Mouse (Mus musculus) CH12.LX (cell line): Measurements from ENCODE around the gene Pla2g4e. TPM values are rescaled to one million over a fixed set of nuclear protein-coding genes. Genes with fewer than 3 reads are reported as not detected.
A peak's percentile ranks its signal among the peaks of the same experiment; 100 is the strongest.

Source experiments
- DNase-seq: peaks from one replicate; pipeline ENCODE4 v3.0.0-alpha.2; 2013; ENCODE audit errors: extremely low read depth
- H3K27ac ChIP-seq: 2 replicates; pipeline ENCODE4 v1.5.1; 2012; ENCODE audit warnings: low read depth, mild to moderate bottlenecking, control low read depth, moderate library complexity; ENCODE audit not compliant: insufficient read depth
- H3K27me3 ChIP-seq: replicated peaks from 2 replicates; pipeline ENCODE3; 2012; ENCODE audit warnings: inconsistent platforms
- H3K36me3 ChIP-seq, 2 experiments: replicated peaks in 1 of 2; 2 replicates each; pipeline versions ENCODE3 to v1.6.1; 2012; ENCODE audit warnings: inconsistent platforms in 1 of 2, low read length in 1 of 2, mild to moderate bottlenecking in 1 of 2, mixed read lengths in 1 of 2, moderate library complexity in 1 of 2; ENCODE audit not compliant: control insufficient read depth in 1 of 2, insufficient read depth in 1 of 2
- H3K4me1 ChIP-seq, 2 experiments: 2 replicates each; pipeline ENCODE4 v1.6.1; 2012; ENCODE audit warnings: inconsistent platforms in 1 of 2, moderate library complexity in 1 of 2; ENCODE audit not compliant: insufficient read depth in 2 of 2, control insufficient read depth in 1 of 2
- H3K4me2 ChIP-seq: 2 replicates; pipeline ENCODE4 v1.6.1; 2012; ENCODE audit warnings: low read depth, mild to moderate bottlenecking, control low read depth; ENCODE audit not compliant: poor library complexity, insufficient read depth, severe bottlenecking
- H3K4me3 ChIP-seq, 3 experiments: fragments of 150-350 bp in 1 of 3; sonication (generic) in 1 of 3; replicated peaks in 1 of 3; 2 replicates each; pipeline versions ENCODE3 to v1.5.1; 2011 to 2012; ENCODE audit warnings: low read depth in 2 of 3, low read length in 2 of 3, mild to moderate bottlenecking in 2 of 3, moderate library complexity in 2 of 3, control low read depth in 1 of 3, improper control_type of control experiment in 1 of 3, inconsistent platforms in 1 of 3, mixed read lengths in 1 of 3; ENCODE audit not compliant: poor library complexity in 1 of 3
- H3K79me2 ChIP-seq: replicated peaks from 2 replicates; pipeline ENCODE4 v1.6.1; 2012; ENCODE audit warnings: mild to moderate bottlenecking, moderate library complexity; ENCODE audit not compliant: control insufficient read depth, poor library complexity, insufficient read depth, severe bottlenecking; ENCODE audit errors: extremely low read depth
- H3K9ac ChIP-seq: 2 replicates; pipeline ENCODE4 v1.6.1; 2012; ENCODE audit warnings: low read depth, mild to moderate bottlenecking, control low read depth, moderate library complexity; ENCODE audit not compliant: insufficient read depth
- H3K9me3 ChIP-seq: replicated peaks from 2 replicates; pipeline ENCODE3; 2012; ENCODE audit warnings: low read length, inconsistent platforms, mixed read lengths
- CHD2 ChIP-seq: IDR thresholded peaks from 2 replicates; pipeline ENCODE4 v1.6.1; 2011; ENCODE audit warnings: low read length, improper control_type of control experiment
- CTCF ChIP-seq, 2 experiments: IDR thresholded peaks in 1 of 2; conservative IDR thresholded peaks in 1 of 2; 2 replicates each; pipeline ENCODE4 v1.5.1; 2011 to 2012; ENCODE audit warnings: low read depth in 2 of 2, low read length in 2 of 2, improper control_type of control experiment in 1 of 2, inconsistent platforms in 1 of 2, mild to moderate bottlenecking in 1 of 2, moderate library complexity in 1 of 2
- E2F4 ChIP-seq: IDR thresholded peaks from 2 replicates; pipeline ENCODE4 v1.6.1; 2011; ENCODE audit warnings: low read depth, low read length, improper control_type of control experiment; ENCODE audit not compliant: insufficient replicate concordance
- ELF1 ChIP-seq: IDR thresholded peaks from 2 replicates; pipeline ENCODE4 v1.6.1; 2014; ENCODE audit warnings: low read depth, mild to moderate bottlenecking, inconsistent platforms, low read length, improper control_type of control experiment
- GABPA ChIP-seq: IDR thresholded peaks from 2 replicates; pipeline ENCODE4 v1.6.1; 2012; ENCODE audit warnings: low read depth, low read length, improper control_type of control experiment, inconsistent platforms; ENCODE audit not compliant: insufficient replicate concordance
- HCFC1 ChIP-seq: IDR thresholded peaks from 2 replicates; pipeline ENCODE4 v1.6.1; 2012; ENCODE audit warnings: low read depth, mild to moderate bottlenecking, inconsistent platforms, low read length, improper control_type of control experiment
- IRF4 ChIP-seq: IDR thresholded peaks from 2 replicates; pipeline ENCODE4 v1.6.1; 2014; ENCODE audit warnings: low read depth, mild to moderate bottlenecking, inconsistent platforms, low read length, improper control_type of control experiment
- JUND ChIP-seq: conservative IDR thresholded peaks from 2 replicates; pipeline ENCODE4 v1.6.1; 2011; ENCODE audit warnings: low read depth, low read length, improper control_type of control experiment
- KAT2A ChIP-seq: IDR thresholded peaks from 2 replicates; pipeline ENCODE4 v1.6.1; 2012; ENCODE audit warnings: low read length, improper control_type of control experiment, inconsistent platforms; ENCODE audit not compliant: insufficient replicate concordance
- MAX ChIP-seq: IDR thresholded peaks from 2 replicates; pipeline ENCODE4 v1.6.1; 2011; ENCODE audit warnings: low read length, improper control_type of control experiment
- MAZ ChIP-seq: IDR thresholded peaks from 2 replicates; pipeline ENCODE4 v1.6.1; 2012; ENCODE audit warnings: low read depth, mild to moderate bottlenecking, inconsistent platforms, low read length, improper control_type of control experiment, moderate library complexity
- MYC ChIP-seq: IDR thresholded peaks from 2 replicates; pipeline ENCODE4 v1.6.1; 2011; ENCODE audit warnings: low read depth, mild to moderate bottlenecking, improper control_type of control experiment, low read length
- NELFE ChIP-seq: IDR thresholded peaks from 2 replicates; pipeline ENCODE4 v1.6.1; 2011; ENCODE audit warnings: low read depth, low read length, improper control_type of control experiment
- NRF1 ChIP-seq: IDR thresholded peaks from 2 replicates; pipeline ENCODE4 v1.6.1; 2014; ENCODE audit warnings: low read depth, mild to moderate bottlenecking, inconsistent platforms, low read length, improper control_type of control experiment, moderate library complexity
- PAX5 ChIP-seq: IDR thresholded peaks from 2 replicates; pipeline ENCODE4 v1.6.1; 2012; ENCODE audit warnings: low read length, inconsistent platforms, mixed read lengths
- POLR2A ChIP-seq: IDR thresholded peaks from 2 replicates; pipeline ENCODE4 v1.6.1; 2011; ENCODE audit warnings: low read depth, mild to moderate bottlenecking, improper control_type of control experiment, low read length
- POLR2AphosphoS2 ChIP-seq: IDR thresholded peaks from 2 replicates; pipeline ENCODE4 v1.6.1; 2011; ENCODE audit warnings: low read depth, low read length, improper control_type of control experiment
- RAD21 ChIP-seq: IDR thresholded peaks from 2 replicates; pipeline ENCODE4 v1.6.1; 2011; ENCODE audit warnings: low read depth, mild to moderate bottlenecking, low read length, improper control_type of control experiment, moderate library complexity
- RCOR1 ChIP-seq: conservative IDR thresholded peaks from 2 replicates; pipeline ENCODE4 v1.6.1; 2012; ENCODE audit warnings: low read depth, mild to moderate bottlenecking, inconsistent platforms, low read length, improper control_type of control experiment
- SIN3A ChIP-seq: IDR thresholded peaks from 2 replicates; pipeline ENCODE4 v1.6.1; 2012; ENCODE audit warnings: low read length, improper control_type of control experiment, inconsistent platforms
- SMC3 ChIP-seq: IDR thresholded peaks from 2 replicates; pipeline ENCODE4 v1.6.1; 2011; ENCODE audit warnings: low read depth, low read length, improper control_type of control experiment
- TBP ChIP-seq: conservative IDR thresholded peaks from 2 replicates; pipeline ENCODE4 v1.6.1; 2011; ENCODE audit warnings: low read depth, low read length, improper control_type of control experiment
- TCF12 ChIP-seq: IDR thresholded peaks from 2 replicates; pipeline ENCODE4 v1.6.1; 2014; ENCODE audit warnings: low read depth, mild to moderate bottlenecking, inconsistent platforms, low read length, improper control_type of control experiment
- UBTF ChIP-seq: IDR thresholded peaks from 2 replicates; pipeline ENCODE4 v1.6.1; 2012; ENCODE audit warnings: low read depth, mild to moderate bottlenecking, inconsistent platforms, low read length, improper control_type of control experiment, moderate library complexity
- USF1 ChIP-seq: IDR thresholded peaks from 2 replicates; pipeline ENCODE4 v1.6.1; 2014; ENCODE audit warnings: low read depth, mild to moderate bottlenecking, inconsistent platforms, low read length, improper control_type of control experiment
- USF2 ChIP-seq: conservative IDR thresholded peaks from 2 replicates; pipeline ENCODE4 v1.6.1; 2011; ENCODE audit warnings: low read depth, low read length, improper control_type of control experiment
- ZC3H11A ChIP-seq: IDR thresholded peaks from 2 replicates; pipeline ENCODE4 v1.6.1; 2012; ENCODE audit warnings: low read depth, mild to moderate bottlenecking, inconsistent platforms, low read length, improper control_type of control experiment
- ZKSCAN1 ChIP-seq: IDR thresholded peaks from 2 replicates; pipeline ENCODE4 v1.6.1; 2012; ENCODE audit warnings: low read depth, inconsistent platforms, low read length, improper control_type of control experiment, borderline replicate concordance
- ZNF384 ChIP-seq: IDR thresholded peaks from 2 replicates; pipeline ENCODE4 v1.6.1; 2012; ENCODE audit warnings: low read depth, low read length, improper control_type of control experiment, inconsistent platforms
- dilution Hi-C: fragments of 300-500 bp; cut with MboI; formaldehyde crosslinking; loops from 2 replicates; pipeline ENCODE4 v1.14.3; 2020; ENCODE audit warnings: low sequenced_read_pairs; ENCODE audit not compliant: extremely low pct_unique_long_range_greater_than_20kb, extremely low pct_ligation_motif_present
- in situ Hi-C: fragments of 300-500 bp; cut with MboI; formaldehyde crosslinking; loops from 3 replicates; pipeline ENCODE4 v1.14.3; 2019; ENCODE audit warnings: low sequenced_read_pairs, low pct_ligation_motif_present, low pct_unique_long_range_greater_than_20kb, mixed read lengths
- polyA plus RNA-seq: library from polyadenylated mRNA; unstranded; fragments of >175 nt; gene quantifications from 2 replicates; pipeline ENCODE4 v1.2.1, GENCODE M21; 2012; ENCODE audit warnings: low read depth; ENCODE audit not compliant: insufficient read length
- total RNA-seq, 2 experiments: library from RNA; depleted of rRNA; stranded (reverse); fragments of 300-350 nt in 1 of 2; fragments of >200 nt in 1 of 2; gene quantifications; 2 replicates each; pipeline ENCODE4 v1.2.3; 2012 to 2014

Gene Pla2g4e
- total and polyA plus RNA-seq, 3 experiments, result not detected

DNA sequence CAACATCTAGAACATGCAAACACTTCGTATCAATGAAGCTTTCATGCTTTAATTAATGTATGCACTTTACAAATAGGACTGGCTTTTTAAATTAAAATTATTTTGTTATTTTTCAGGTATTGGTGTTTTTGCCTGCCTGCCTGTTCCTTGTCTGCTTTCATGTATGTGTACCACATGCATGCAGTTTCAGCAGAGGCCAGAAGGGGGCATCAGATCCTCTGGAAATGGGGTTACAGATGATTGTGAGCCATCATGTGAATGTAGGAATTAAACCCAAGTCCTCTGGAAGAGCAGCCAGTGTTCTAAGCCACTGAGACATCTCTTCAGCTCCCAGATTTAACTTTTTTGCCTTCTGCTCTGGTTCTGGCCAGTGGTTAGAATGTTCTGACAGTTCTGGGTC is 57.6 kb downstream of the Pla2g4e start:
- H3K9me3 ChIP-seq, result peaks cover 11% of the 10 kb centered on the region
- H3K4me3 ChIP-seq, result no peak overlapping the region
- in situ Hi-C loops (no loop called here), dilution Hi-C loops (no loop called here)
- H3K79me2 ChIP-seq, result no peaks in the 10 kb centered on the region
- H3K4me1 ChIP-seq, result no peaks in the 10 kb centered on the region
- no peak for TF ChIP-seq RCOR1
- no peak for TF ChIP-seq ELF1
- TF ChIP-seq KAT2A, result no peak
- no peak for TF ChIP-seq TCF12
- TF ChIP-seq ZKSCAN1, result no peak
- no peak for TF ChIP-seq MAX
- TF ChIP-seq USF1, result no peak
- TF ChIP-seq GABPA, result no peak
- TF ChIP-seq SMC3, result peak; percentile 37
- no peak for TF ChIP-seq NELFE
- TF ChIP-seq CTCF (conservative IDR thresholded peaks at IDR 0.05 in 1 of 2, IDR thresholded peaks at IDR 0.05 in 1 of 2; ENCODE audit: low read depth in 2 of 2, low read length in 2 of 2), result peak; percentile 19 to 57; a peak in 3 of 4 replicates
- no peak for TF ChIP-seq UBTF
- TF ChIP-seq E2F4, result no peak
- no peak for TF ChIP-seq ZNF384
- TF ChIP-seq NRF1, result no peak
- no peak for TF ChIP-seq POLR2A
- no peak for TF ChIP-seq POLR2AphosphoS2
- peak; percentile 46 for TF ChIP-seq RAD21
- no peak for TF ChIP-seq MYC
- no peak for TF ChIP-seq TBP
- no peak for TF ChIP-seq JUND
- TF ChIP-seq ZC3H11A, result no peak
- TF ChIP-seq, all 38 proteins: peak for 3
- no peak overlapping the region for H3K9ac ChIP-seq
- H3K36me3 ChIP-seq, result no peaks in the 10 kb centered on the region
- no peak overlapping the region for H3K4me2 ChIP-seq
- H3K27ac ChIP-seq, result no peak overlapping the region
- no peak for DNase-seq
- H3K27me3 ChIP-seq, result peaks cover 35% of the 10 kb centered on the region

DNA sequence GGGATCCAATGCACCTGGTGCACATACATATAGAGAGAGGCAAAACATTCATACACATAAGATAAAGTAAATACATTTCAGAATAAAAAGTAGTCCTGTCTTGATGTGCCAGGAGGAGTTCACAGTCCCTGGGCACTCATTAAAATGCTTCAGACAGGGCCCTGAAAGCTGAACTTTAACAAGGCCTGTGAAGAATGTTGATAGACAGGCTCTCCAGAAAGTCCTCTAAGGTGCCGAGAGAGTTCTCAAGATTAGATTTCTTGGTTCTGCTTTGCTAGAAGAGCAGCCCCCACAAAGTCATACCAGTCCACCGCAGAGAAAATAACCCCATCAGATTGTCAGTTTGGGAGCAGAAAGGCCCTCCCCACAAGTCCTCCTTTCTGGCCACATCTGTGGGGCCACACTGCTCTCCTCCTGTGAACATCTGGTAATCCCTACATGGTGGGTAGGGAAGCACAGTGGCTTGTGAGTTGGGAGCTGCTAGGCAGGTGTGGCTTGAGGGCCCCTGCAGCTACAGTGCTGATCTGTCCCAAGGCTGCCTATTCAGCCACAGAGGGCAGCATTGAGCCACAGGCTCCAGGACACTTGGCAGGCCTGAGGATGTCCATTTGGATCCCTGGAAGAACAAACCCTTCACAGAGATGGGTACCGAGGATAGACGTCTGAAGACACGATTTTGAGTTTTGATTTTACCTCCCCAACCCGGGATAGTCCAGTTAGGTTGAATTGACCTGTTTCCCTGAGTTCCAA is 59.4 kb downstream of the Pla2g4e start:
- no peaks in the 10 kb centered on the region for H3K4me1 ChIP-seq
- dilution Hi-C loops, result no loop called here
- no peaks in the 10 kb centered on the region for H3K36me3 ChIP-seq
- H3K9ac ChIP-seq, result no peak overlapping the region
- DNase-seq, result no peak
- in situ Hi-C loops, result no loop called here
- H3K9me3 ChIP-seq, result peaks cover 3% of the 10 kb centered on the region
- peaks cover 26% of the 10 kb centered on the region for H3K27me3 ChIP-seq
- no peak overlapping the region for H3K4me3 ChIP-seq
- no peak overlapping the region for H3K27ac ChIP-seq
- no peaks in the 10 kb centered on the region for H3K79me2 ChIP-seq
- TF ChIP-seq TCF12 (no peak), MAZ (no peak), HCFC1 (no peak), CHD2 (no peak), RCOR1 (no peak), TBP (no peak), NELFE (no peak), ZKSCAN1 (no peak), PAX5 (no peak), POLR2AphosphoS2 (no peak), RAD21 (peak; percentile 43), CTCF (conservative IDR thresholded peaks at IDR 0.05 in 1 of 2, IDR thresholded peaks at IDR 0.05 in 1 of 2; ENCODE audit: low read depth in 2 of 2, low read length in 2 of 2) (peak; percentile 15 to 56; a peak in 2 of 4 replicates), USF2 (no peak), SMC3 (peak; percentile 15; the same call in 1 of the 2 replicates), SIN3A (no peak), ZC3H11A (no peak), IRF4 (no peak)
- no peak overlapping the region for H3K4me2 ChIP-seq
